Mouse (Mus musculus): ENCODE measurements around the gene Cklf.
A peak's percentile ranks its signal among the peaks of the same experiment; 100 is the strongest.
"Not testable (repeated sequence)": the region's sequence is repeated elsewhere in the genome, so short reads cannot be mapped to it uniquely, and the experiment has no call there.

Cklf gene

DNA sequence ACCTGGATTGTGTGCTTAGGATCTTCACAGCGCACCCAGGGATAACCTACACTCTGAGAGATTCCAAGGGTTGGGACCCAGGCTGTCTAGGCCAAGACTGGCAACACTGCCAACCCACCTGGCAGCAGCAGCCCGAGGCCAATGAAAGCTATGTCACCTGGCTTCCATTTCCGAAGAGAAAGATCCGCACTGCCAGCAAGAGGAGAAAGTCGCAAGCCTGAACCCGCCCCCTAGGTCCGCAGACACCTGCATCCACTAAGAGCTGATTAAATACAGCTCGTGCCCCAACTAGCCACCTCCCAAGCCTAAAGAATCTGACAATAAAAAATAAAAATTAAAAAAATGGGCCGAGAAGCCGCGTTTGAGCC, 2.8 kb upstream of the Cklf start:
- Histone ChIP-seq H3K36me3 (ENCODE audit: insufficient read depth, low read length) (peaks cover 21% of the 10 kb centered on the region), H3K9me3 (ENCODE audit: low read length) (no peaks in the 10 kb centered on the region), H3K4me1 (replicated peaks; ENCODE audit: low read depth, low read length) (peaks cover 40% of the 10 kb centered on the region), H3K27me3 (ENCODE audit: insufficient read depth, low read length) (no peaks in the 10 kb centered on the region), H3K4me3 (replicated peaks; ENCODE audit: low read length) (peak overlapping the region; percentile 95)
- TF ChIP-seq NANOG (IDR thresholded peaks at IDR 0.05; ENCODE audit: borderline replicate concordance, low read length) (no peak), POU5F1 (IDR thresholded peaks at IDR 0.05; ENCODE audit: borderline replicate concordance, low read length) (no peak), CTCF (conservative IDR thresholded peaks at IDR 0.05; ENCODE audit: low read length) (no peak)

- peaks cover 17% of the 10 kb centered on the region for H3K36me3 ChIP-seq (ENCODE audit: insufficient read depth, low read length)
- H3K4me1 ChIP-seq (replicated peaks; ENCODE audit: low read depth, low read length), result peaks cover 44% of the 10 kb centered on the region
- peak within 1 kb of the TSS; percentile 95 for H3K4me3 ChIP-seq (replicated peaks; ENCODE audit: low read length)
- H3K27me3 ChIP-seq (ENCODE audit: insufficient read depth, low read length), result no peaks in the 10 kb centered on the region
- H3K9me3 ChIP-seq (ENCODE audit: low read length), result no peaks in the 10 kb centered on the region
- TF ChIP-seq POU5F1 (IDR thresholded peaks at IDR 0.05; ENCODE audit: borderline replicate concordance, low read length) (no peak), NANOG (IDR thresholded peaks at IDR 0.05; ENCODE audit: borderline replicate concordance, low read length) (no peak), CTCF (conservative IDR thresholded peaks at IDR 0.05; ENCODE audit: low read length) (no peak)
Observed at GRCm38 (mm10) chr8:104248276-104248675, 2.4 kb upstream of the Cklf start, which contains the start of gene Tk2. TSS of gene Tk2 (minus strand) at chr8:104248558.

- TF ChIP-seq POU5F1 (IDR thresholded peaks at IDR 0.05; ENCODE audit: borderline replicate concordance, low read length), result no peak
- no peak for TF ChIP-seq NANOG (IDR thresholded peaks at IDR 0.05; ENCODE audit: borderline replicate concordance, low read length)
- no peak for TF ChIP-seq CTCF (conservative IDR thresholded peaks at IDR 0.05; ENCODE audit: low read length)
- no peaks in the 10 kb centered on the region for H3K9me3 ChIP-seq (ENCODE audit: low read length)
- H3K36me3 ChIP-seq (ENCODE audit: insufficient read depth, low read length), result peaks cover 9% of the 10 kb centered on the region; the same call in 1 of the 2 replicates
- no peaks in the 10 kb centered on the region for H3K27me3 ChIP-seq (ENCODE audit: insufficient read depth, low read length)
- H3K4me3 ChIP-seq (replicated peaks; ENCODE audit: low read length), result no peak overlapping the region
- H3K4me1 ChIP-seq (replicated peaks; ENCODE audit: low read depth, low read length), result peaks cover 44% of the 10 kb centered on the region
Observed at GRCm38 (mm10) chr8:104249442-104249996, 1.1 kb upstream of the Cklf start.

DNA sequence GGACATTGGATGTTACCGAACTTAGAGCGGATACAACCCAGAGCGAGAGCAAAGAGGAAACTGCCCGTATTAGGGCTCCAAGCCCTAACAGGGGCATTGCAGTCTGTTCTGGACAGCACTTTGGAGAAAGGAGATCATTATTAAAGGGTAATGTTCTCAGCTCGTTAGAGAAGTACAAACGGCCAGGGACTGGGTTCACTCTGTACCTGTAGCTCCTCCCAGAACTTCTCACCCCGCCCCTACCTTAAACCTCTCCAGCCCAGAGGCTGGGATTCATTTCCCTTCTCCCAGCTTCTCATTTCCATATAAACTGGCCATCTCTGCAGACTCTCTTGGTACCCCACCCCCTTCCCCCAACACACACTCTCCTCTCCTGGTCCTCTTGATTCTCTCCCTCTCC, 800 bp downstream of the Cklf start:
- TF ChIP-seq CTCF (conservative IDR thresholded peaks at IDR 0.05; ENCODE audit: low read length), result no peak
- no peak for TF ChIP-seq NANOG (IDR thresholded peaks at IDR 0.05; ENCODE audit: borderline replicate concordance, low read length)
- no peak for TF ChIP-seq POU5F1 (IDR thresholded peaks at IDR 0.05; ENCODE audit: borderline replicate concordance, low read length)
- H3K4me3 ChIP-seq (replicated peaks; ENCODE audit: low read length), result peak overlapping the region; percentile 90
- H3K27me3 ChIP-seq (ENCODE audit: insufficient read depth, low read length), result no peaks in the 10 kb centered on the region
- H3K9me3 ChIP-seq (ENCODE audit: low read length), result no peaks in the 10 kb centered on the region
- H3K36me3 ChIP-seq (ENCODE audit: insufficient read depth, low read length), result peaks cover 3% of the 10 kb centered on the region; the same call in 1 of the 2 replicates
- peaks cover 50% of the 10 kb centered on the region for H3K4me1 ChIP-seq (replicated peaks; ENCODE audit: low read depth, low read length)

DNA sequence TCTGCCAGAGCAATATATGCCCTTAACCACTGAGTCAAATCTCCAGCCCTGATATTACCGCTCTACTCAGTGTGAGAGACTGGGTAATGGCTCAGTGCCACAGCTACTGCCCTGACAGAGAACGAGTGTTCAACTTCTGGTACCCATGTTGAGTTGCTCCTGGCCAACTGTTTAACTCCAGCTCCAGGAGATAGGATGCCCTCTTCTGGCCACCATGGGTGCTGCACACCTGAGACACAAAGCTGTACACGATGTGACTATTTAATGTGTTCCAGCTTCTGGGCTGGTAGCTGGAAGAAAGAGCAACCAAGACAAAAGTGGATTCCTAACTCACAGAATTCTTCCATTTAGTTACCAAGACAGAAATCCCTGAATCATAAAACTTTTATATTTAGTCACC, 2.4 kb downstream of the Cklf start:
- no peaks in the 10 kb centered on the region for H3K27me3 ChIP-seq (ENCODE audit: insufficient read depth, low read length)
- H3K36me3 ChIP-seq (ENCODE audit: insufficient read depth, low read length), result peaks cover 9% of the 10 kb centered on the region
- H3K9me3 ChIP-seq (ENCODE audit: low read length), result no peaks in the 10 kb centered on the region
- TF ChIP-seq POU5F1 (IDR thresholded peaks at IDR 0.05; ENCODE audit: borderline replicate concordance, low read length) (no peak), NANOG (IDR thresholded peaks at IDR 0.05; ENCODE audit: borderline replicate concordance, low read length) (no peak), CTCF (conservative IDR thresholded peaks at IDR 0.05; ENCODE audit: low read length) (peak; percentile 79)
- H3K4me3 ChIP-seq (replicated peaks; ENCODE audit: low read length), result 0 out of 2 replicates have a peak overlapping the region, but pooled peaks have one; percentile 32
- peaks cover 36% of the 10 kb centered on the region for H3K4me1 ChIP-seq (replicated peaks; ENCODE audit: low read depth, low read length)

GRCm38 (mm10) chr8:104261802-104262201, 11.1 kb downstream of the Cklf start:
- H3K4me1 ChIP-seq (replicated peaks; ENCODE audit: low read depth, low read length); H3K27me3 ChIP-seq (ENCODE audit: insufficient read depth, low read length); H3K4me3 ChIP-seq (replicated peaks; ENCODE audit: low read length); H3K9me3 ChIP-seq (ENCODE audit: low read length): not testable (repeated sequence)
- peaks cover 44% of the 10 kb centered on the region for H3K36me3 ChIP-seq (ENCODE audit: insufficient read depth, low read length)

DNA sequence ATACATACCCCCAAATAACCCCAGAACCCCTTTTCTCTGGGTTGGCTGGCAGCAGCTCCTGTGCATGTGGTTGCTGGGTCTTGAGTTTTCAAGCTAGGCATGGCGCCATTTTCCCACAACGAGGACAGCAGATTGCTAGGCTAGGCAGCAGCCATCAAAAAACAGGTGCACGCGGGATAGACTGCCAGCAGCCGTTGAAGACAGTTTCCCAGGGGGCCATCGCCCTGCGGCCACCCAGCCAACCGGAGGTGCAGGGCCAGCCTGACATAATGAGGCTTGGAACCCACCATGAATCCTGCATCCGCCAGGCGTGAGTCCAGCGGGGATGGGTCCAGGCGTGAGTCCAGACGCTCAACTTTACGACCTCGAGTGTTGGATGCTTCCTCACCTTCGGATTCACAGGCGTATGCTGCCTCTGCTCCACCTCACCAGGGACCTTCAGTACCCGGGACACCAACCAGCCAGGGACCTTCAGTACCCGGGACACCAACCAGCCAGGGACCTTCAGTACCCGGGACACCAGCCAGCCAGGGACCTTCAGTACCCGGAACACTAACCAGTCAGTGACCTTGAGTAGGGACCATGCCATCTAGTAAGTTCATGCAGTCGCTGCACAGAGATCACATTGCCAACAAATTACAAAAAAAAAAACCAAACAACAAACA, 13.7 kb downstream of the Cklf start:
- not testable (repeated sequence) for H3K4me3 ChIP-seq (replicated peaks; ENCODE audit: low read length); H3K4me1 ChIP-seq (replicated peaks; ENCODE audit: low read depth, low read length); H3K27me3 ChIP-seq (ENCODE audit: insufficient read depth, low read length)
- Histone ChIP-seq H3K36me3 (ENCODE audit: insufficient read depth, low read length) (peaks cover 22% of the 10 kb centered on the region), H3K9me3 (ENCODE audit: low read length) (peaks cover 22% of the 10 kb centered on the region)

DNA sequence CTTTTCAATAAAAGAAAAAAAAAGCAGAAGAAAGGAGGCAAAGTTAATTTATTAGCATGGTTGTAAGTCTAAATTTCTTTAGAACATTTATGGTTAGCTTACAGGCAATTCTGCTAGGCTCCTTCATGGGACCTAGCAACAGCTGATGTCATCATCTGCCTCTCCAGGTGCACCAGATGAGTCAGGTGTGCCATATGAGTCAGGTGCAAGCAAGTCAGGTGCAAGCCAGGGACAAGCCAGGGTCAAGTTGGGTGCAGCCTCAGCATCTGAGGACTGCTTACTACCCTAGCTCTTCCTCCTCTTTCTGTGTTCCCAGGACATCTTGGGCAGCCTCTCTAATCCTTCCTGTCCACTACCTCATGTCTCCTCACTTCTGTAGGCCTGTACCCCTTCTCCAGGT, 17.7 kb downstream of the Cklf start:
- Histone ChIP-seq H3K9me3 (ENCODE audit: low read length) (peaks cover 35% of the 10 kb centered on the region), H3K27me3 (ENCODE audit: insufficient read depth, low read length) (no peaks in the 10 kb centered on the region), H3K36me3 (ENCODE audit: insufficient read depth, low read length) (peaks cover 6% of the 10 kb centered on the region; the same call in 1 of the 2 replicates), H3K4me3 (replicated peaks; ENCODE audit: low read length) (no peak overlapping the region), H3K4me1 (replicated peaks; ENCODE audit: low read depth, low read length) (peaks cover 3% of the 10 kb centered on the region; the same call in 1 of the 2 replicates)
- TF ChIP-seq CTCF (conservative IDR thresholded peaks at IDR 0.05; ENCODE audit: low read length), result no peak
- no peak for TF ChIP-seq NANOG (IDR thresholded peaks at IDR 0.05; ENCODE audit: borderline replicate concordance, low read length)

DNA sequence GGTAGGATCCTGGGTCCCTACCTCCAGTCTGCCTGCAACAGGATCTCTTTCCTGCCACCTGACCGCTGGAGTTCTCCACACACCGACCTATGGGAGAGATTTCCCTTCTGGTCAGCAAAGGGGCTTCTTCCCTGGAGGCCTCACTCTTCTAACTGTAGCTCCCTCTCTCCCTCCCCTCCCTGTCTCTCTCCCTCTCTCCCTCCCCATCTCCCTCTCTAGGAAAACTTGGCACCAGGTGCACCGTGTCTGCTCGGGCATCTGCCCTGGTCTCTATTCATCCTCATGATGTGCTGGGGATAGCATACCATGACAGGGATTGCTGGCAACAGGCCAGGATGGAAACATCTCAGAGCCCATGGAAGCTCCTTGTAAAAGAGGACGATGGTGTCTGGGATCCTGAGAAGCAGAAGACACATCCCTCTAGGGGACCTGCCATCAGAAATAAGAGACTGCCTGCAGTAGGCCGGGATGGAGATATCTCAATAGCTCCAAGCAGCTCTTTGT, 18.3 kb downstream of the Cklf start:
- Histone ChIP-seq H3K36me3 (ENCODE audit: insufficient read depth, low read length) (no peaks in the 10 kb centered on the region; the same call in 1 of the 2 replicates), H3K4me1 (replicated peaks; ENCODE audit: low read depth, low read length) (peaks cover 3% of the 10 kb centered on the region; the same call in 1 of the 2 replicates), H3K4me3 (replicated peaks; ENCODE audit: low read length) (no peak overlapping the region), H3K9me3 (ENCODE audit: low read length) (peaks cover 42% of the 10 kb centered on the region), H3K27me3 (ENCODE audit: insufficient read depth, low read length) (no peaks in the 10 kb centered on the region)
- no peak for TF ChIP-seq NANOG (IDR thresholded peaks at IDR 0.05; ENCODE audit: borderline replicate concordance, low read length)
- no peak for TF ChIP-seq POU5F1 (IDR thresholded peaks at IDR 0.05; ENCODE audit: borderline replicate concordance, low read length)
- TF ChIP-seq CTCF (conservative IDR thresholded peaks at IDR 0.05; ENCODE audit: low read length), result no peak

- not testable (repeated sequence) for H3K36me3 ChIP-seq (ENCODE audit: insufficient read depth, low read length); H3K4me1 ChIP-seq (replicated peaks; ENCODE audit: low read depth, low read length); H3K27me3 ChIP-seq (ENCODE audit: insufficient read depth, low read length); H3K4me3 ChIP-seq (replicated peaks; ENCODE audit: low read length)
- H3K9me3 ChIP-seq (ENCODE audit: low read length), result peaks cover 28% of the 10 kb centered on the region
Observed at GRCm38 (mm10) chr8:104293081-104293480, 42.4 kb downstream of the Cklf start, which contains the start of gene Cmtm2a. TSS of gene Cmtm2a (minus strand) at chr8:104293181.

Data from E14TG2a.4 (cell line).